Mouse (Mus musculus): ENCODE results near the gene Sox21. TPM values are rescaled to one million over a fixed set of nuclear protein-coding genes. Genes with fewer than 3 reads are reported as not detected.
A peak's percentile ranks its signal among the peaks of the same experiment; 100 is the strongest.

Sox21 gene
- total RNA-seq, 2 experiments from 2014 or later = not detected

DNA sequence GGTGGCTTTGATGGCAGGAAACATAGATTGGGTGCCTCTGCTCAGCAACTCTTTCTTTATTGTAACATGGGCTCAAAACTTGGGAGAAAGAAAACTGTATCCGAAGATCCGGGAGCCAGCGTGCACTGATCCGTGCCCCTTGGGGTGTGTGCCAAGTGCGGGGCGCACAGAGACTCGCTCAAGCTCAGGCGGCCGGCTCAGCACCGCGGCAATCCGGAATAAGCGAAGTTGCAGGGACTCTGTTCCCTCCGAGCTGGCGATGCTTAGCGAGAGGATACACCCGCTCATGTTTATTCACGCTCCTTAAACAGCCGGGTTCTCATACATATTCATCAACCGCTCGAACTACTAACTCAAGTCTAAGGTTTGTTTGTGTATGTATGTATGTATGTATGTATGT lies 10.9 kb downstream of the Sox21 start:
- ATAC-seq (ENCODE audit: poor library complexity, severe bottlenecking) = no peak

- ATAC-seq (ENCODE audit: poor library complexity, severe bottlenecking) = no peak
Observed at GRCm38 (mm10) chr14:118225061-118225743, 11.6 kb downstream of the Sox21 start.

- no peak for ATAC-seq (ENCODE audit: poor library complexity, severe bottlenecking)
Observed at GRCm38 (mm10) chr14:118220885-118221284, 15.9 kb downstream of the Sox21 start.

- ATAC-seq (ENCODE audit: poor library complexity, severe bottlenecking) = no peak
Observed at GRCm38 (mm10) chr14:118216826-118217225, 20.0 kb downstream of the Sox21 start.

GRCm38 (mm10) chr14:118212188-118212804 lies 24.5 kb downstream of the Sox21 start:
- ATAC-seq (ENCODE audit: poor library complexity, severe bottlenecking) = no peak

GRCm38 (mm10) chr14:118209642-118210041 lies 27.2 kb downstream of the Sox21 start:
- no peak for ATAC-seq (ENCODE audit: poor library complexity, severe bottlenecking)

- no peak for ATAC-seq (ENCODE audit: poor library complexity, severe bottlenecking)
Observed at GRCm38 (mm10) chr14:118207347-118207746, 29.5 kb downstream of the Sox21 start.

GRCm38 (mm10) chr14:118203031-118203430 lies 33.8 kb downstream of the Sox21 start:
- ATAC-seq (ENCODE audit: poor library complexity, severe bottlenecking) = peak; percentile 57

- no peak for ATAC-seq (ENCODE audit: poor library complexity, severe bottlenecking)
Observed at GRCm38 (mm10) chr14:118202006-118202405, 34.8 kb downstream of the Sox21 start.

DNA sequence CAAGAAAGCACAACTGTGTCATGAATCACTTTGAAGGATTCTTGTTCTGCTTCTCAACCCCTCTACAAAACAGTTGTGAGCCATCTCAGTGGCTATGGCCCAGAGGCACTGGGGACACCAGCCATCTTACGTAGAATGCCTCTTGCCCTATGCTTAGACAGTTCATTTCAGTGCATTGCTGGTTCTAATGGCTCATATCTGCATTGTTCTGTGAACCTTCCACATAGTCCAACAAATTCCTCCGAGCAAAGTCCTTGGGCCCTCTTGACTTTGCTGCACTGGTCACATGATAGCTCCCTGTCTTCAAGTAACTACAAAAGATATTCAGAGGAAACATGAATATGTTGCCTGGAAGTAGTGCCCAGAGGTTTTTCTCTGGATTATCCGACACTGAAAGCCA lies 36.1 kb downstream of the Sox21 start:
- no peak for ATAC-seq (ENCODE audit: poor library complexity, severe bottlenecking)

GRCm38 (mm10) chr14:118197063-118197462 lies 39.8 kb downstream of the Sox21 start:
- no peak for ATAC-seq (ENCODE audit: poor library complexity, severe bottlenecking)

GRCm38 (mm10) chr14:118194219-118194914 lies 42.5 kb downstream of the Sox21 start:
- ATAC-seq (ENCODE audit: poor library complexity, severe bottlenecking) = no peak

DNA sequence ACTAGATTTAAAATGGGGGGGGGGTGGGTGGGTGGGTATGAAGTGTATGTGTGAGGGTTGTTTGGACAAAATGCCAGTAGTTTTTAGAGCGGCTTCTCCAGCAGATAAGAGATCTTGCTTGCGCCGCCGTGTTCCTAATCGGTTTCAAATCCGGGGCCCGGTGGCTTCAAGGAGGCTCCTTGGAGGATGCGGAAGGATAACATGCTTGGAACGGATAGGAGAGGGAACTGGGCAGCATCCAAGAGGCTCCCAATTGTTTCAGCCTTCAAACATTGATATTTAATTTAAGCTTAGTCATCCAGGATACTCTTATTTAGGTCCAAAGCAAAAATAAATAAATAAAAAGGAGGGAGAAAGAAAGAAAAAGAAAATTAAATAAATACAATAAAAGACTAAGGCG lies 43.2 kb downstream of the Sox21 start:
- ATAC-seq (ENCODE audit: poor library complexity, severe bottlenecking) = no peak

DNA sequence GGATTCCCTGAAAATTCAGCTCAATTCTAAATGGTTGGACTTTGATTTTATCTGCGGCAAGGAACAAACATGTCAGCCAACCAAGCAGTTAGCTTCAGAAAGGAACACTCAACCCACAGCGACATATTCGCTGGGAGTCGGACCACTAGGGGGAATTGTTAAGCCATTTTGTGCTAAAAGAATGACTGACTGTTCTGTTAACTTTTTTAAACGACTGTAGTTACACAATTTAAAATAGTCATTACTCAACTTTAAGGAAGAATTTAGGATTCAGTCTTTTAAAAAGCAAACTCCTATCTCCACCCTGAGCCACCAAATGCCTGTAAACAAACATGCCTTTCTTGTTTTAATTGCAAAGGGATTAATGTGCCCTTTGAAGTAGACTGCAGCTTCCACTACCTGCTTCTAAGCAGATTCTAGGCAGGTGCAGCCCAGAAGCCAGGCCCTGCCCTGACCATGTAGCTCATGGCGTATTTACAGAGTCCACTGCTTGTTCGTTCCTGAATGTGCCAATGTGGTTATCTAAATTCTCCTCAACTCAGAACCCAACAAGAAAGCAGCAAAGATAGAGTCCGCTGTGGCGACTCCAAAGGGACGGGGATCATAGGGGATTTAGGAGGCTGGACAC lies 43.7 kb downstream of the Sox21 start:
- ATAC-seq (ENCODE audit: poor library complexity, severe bottlenecking) = no peak

DNA sequence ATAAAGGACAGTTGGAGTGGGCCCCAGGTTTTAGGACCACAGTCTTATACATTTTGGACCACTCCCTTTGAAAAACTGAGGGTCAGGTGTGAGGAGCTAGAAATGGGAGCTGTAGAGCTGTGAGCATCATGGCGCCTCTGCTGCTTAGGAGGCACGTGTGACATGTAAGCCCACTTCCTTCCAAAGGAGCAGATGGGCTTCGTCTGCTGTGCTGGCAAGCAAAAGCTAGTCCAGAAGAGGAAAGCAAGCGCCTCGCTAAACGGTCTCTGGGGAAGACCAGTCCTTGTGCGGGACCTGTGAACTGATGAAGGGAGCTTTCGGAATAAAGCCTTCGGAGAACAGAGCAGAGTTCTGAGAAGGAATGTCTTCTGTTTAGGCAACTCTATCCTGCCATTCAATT lies 45.4 kb downstream of the Sox21 start:
- ATAC-seq (ENCODE audit: poor library complexity, severe bottlenecking) = no peak

Other genes with a start within 250 kb of the Sox21 start
- gene Dct, start 184.8 kb downstream of the Sox21 start, total RNA-seq (2015) = 0.04 TPM in 1 of 2 replicates, not detected in the other
- 0.07 and 0.08 TPM in 2 replicates for gene Dct, start 184.8 kb downstream of the Sox21 start, total RNA-seq (2017)
- gene Tgds, start 104.3 kb downstream of the Sox21 start, total RNA-seq (2015) = 16.7 and 24.5 TPM in 2 replicates
- gene Tgds, start 104.3 kb downstream of the Sox21 start, total RNA-seq (2017) = 20.3 and 20.5 TPM in 2 replicates
- gene Gpr180, start 99.9 kb downstream of the Sox21 start, total RNA-seq (2015) = 8.5 and 10.8 TPM in 2 replicates
- gene Gpr180, start 99.9 kb downstream of the Sox21 start, total RNA-seq (2017) = 7.2 and 7.8 TPM in 2 replicates
- gene Gm9376, start 29.9 kb upstream of the Sox21 start, total RNA-seq (2015) = not detected in 2 replicates
- not detected in 2 replicates for gene Gm9376, start 29.9 kb upstream of the Sox21 start, total RNA-seq (2017)